Mouse (Mus musculus) adrenal gland (tissue): Measurements from ENCODE around the gene Itpr3.

Source experiments
- intact Hi-C: fragments of 180-260 bp; cut with DNase I; formaldehyde crosslinking; loops from one replicate; pipeline ENCODE4 v1.15.1; 2025

The Itpr3 gene

GRCm38 (mm10) chr17:27069071-27069470 is 12.0 kb downstream of the Itpr3 start:
- intact Hi-C loops: no loop called here

- intact Hi-C loops: no loop called here
Observed at GRCm38 (mm10) chr17:27070913-27071312, 13.8 kb downstream of the Itpr3 start.

- intact Hi-C loops: no loop called here
Observed at GRCm38 (mm10) chr17:27071630-27072029, 14.5 kb downstream of the Itpr3 start.

- intact Hi-C loops: no loop called here
Observed at GRCm38 (mm10) chr17:27072363-27072762, 15.3 kb downstream of the Itpr3 start.

- intact Hi-C loops: no loop called here
Observed at GRCm38 (mm10) chr17:27073126-27073525, 16.0 kb downstream of the Itpr3 start.

GRCm38 (mm10) chr17:27073778-27074177 is 16.7 kb downstream of the Itpr3 start:
- intact Hi-C loops: no loop called here

- intact Hi-C loops: no loop called here
Observed at GRCm38 (mm10) chr17:27074236-27074635, 17.1 kb downstream of the Itpr3 start.

- intact Hi-C loops: loop anchor here (5.0 kb wide), 2 partner anchors 33 to 42 kb away; no protein-coding TSS in a partner anchor
Observed at GRCm38 (mm10) chr17:27074849-27075745, 18.0 kb downstream of the Itpr3 start.

- intact Hi-C loops: loop anchor here (5.0 kb wide), 2 partner anchors 35 to 40 kb away; no protein-coding TSS in a partner anchor
Observed at GRCm38 (mm10) chr17:27077133-27077532, 20.0 kb downstream of the Itpr3 start.

- intact Hi-C loops: loop anchor here (5.0 kb wide), 2 partner anchors 36 to 39 kb away; no protein-coding TSS in a partner anchor
Observed at GRCm38 (mm10) chr17:27077920-27078319, 20.8 kb downstream of the Itpr3 start.

GRCm38 (mm10) chr17:27078499-27078898 is 21.4 kb downstream of the Itpr3 start:
- intact Hi-C loops: loop anchor here (5.0 kb wide), 2 partner anchors 36 to 39 kb away; no protein-coding TSS in a partner anchor

- intact Hi-C loops: no loop called here
Observed at GRCm38 (mm10) chr17:27081868-27082267, 24.8 kb downstream of the Itpr3 start.

- intact Hi-C loops: no loop called here
Observed at GRCm38 (mm10) chr17:27082796-27083195, 25.7 kb downstream of the Itpr3 start.

GRCm38 (mm10) chr17:27083601-27084000 is 26.5 kb downstream of the Itpr3 start:
- intact Hi-C loops: no loop called here

- intact Hi-C loops: loop anchor here (5.0 kb wide), 1 partner anchor 53 kb away; no protein-coding TSS in a partner anchor
Observed at GRCm38 (mm10) chr17:27085676-27086075, 28.6 kb downstream of the Itpr3 start.

- intact Hi-C loops: loop anchor here (5.0 kb wide), 1 partner anchor 55 kb away; no protein-coding TSS in a partner anchor
Observed at GRCm38 (mm10) chr17:27087426-27087825, 30.3 kb downstream of the Itpr3 start.

GRCm38 (mm10) chr17:27090068-27090467 is 33.0 kb downstream of the Itpr3 start:
- intact Hi-C loops: no loop called here

GRCm38 (mm10) chr17:27095690-27096089 is 38.6 kb downstream of the Itpr3 start:
- intact Hi-C loops: no loop called here

- intact Hi-C loops: no loop called here
Observed at GRCm38 (mm10) chr17:27101675-27102074, 44.6 kb downstream of the Itpr3 start.

- intact Hi-C loops: loop anchor here (5.0 kb wide), 1 partner anchor 74 kb away; no protein-coding TSS in a partner anchor
Observed at GRCm38 (mm10) chr17:27105698-27106470, 48.8 kb downstream of the Itpr3 start.

GRCm38 (mm10) chr17:27106745-27107144 is 49.6 kb downstream of the Itpr3 start:
- intact Hi-C loops: loop anchor here (5.0 kb wide), 1 partner anchor 74 kb away; no protein-coding TSS in a partner anchor
